Mouse (Mus musculus): ENCODE results near the gene Ssr3. TPM values are rescaled to one million over a fixed set of nuclear protein-coding genes. Genes with fewer than 3 reads are reported as not detected.

The Ssr3 gene
- total and polyA plus RNA-seq, 3 experiments = 105 to 131 (median 125) TPM

- TF ChIP-seq POLR2AphosphoS5 (IDR thresholded peaks at IDR 0.05; ENCODE audit: borderline replicate concordance, low read depth, low read length) = no peak
Observed at GRCm38 (mm10) chr3:65392421-65392817, at the start of gene Ssr3 (continued).

DNA sequence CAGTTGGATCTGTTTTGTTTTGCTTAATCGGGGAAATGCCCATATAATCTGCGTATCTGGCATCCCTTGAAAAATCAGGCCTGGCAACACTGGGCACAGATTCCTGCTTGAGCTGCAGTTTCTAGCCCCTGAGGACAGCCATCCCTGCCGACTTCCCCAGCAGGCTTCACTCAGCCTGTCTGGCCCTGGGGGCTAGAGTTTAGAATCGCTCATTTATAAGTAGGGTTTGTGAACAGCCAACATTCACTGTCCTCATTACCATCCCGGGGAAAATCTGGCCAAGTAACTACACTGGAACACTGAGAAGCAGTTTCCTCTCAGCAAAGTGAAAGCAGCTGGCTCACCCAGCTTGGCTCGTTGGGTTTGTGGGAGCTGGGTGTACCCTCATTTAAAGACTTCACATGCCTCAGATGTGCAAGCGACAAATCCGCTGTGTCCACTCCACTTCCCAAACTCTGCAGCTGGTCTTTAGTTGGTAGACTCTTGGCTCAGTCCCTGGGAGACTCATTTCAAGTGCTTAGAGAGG, 49.2 kb upstream of the Ssr3 start:
- Histone ChIP-seq H3K9ac (ENCODE audit: control insufficient read depth, low read depth, low read length, poor library complexity, severe bottlenecking) (no peak overlapping the region), H3K4me3 (ENCODE audit: control insufficient read depth in 1 of 2, insufficient read depth in 1 of 2, low read depth in 2 of 2, low read length in 2 of 2) (no peak overlapping the region), H3K79me2 (ENCODE audit: control insufficient read depth, insufficient read depth, low read length, poor library complexity) (no peaks in the 10 kb centered on the region), H3K9me3 (replicated peaks; ENCODE audit: insufficient read depth, low read length) (no peaks in the 10 kb centered on the region), H3K27ac (ENCODE audit: control insufficient read depth, low read depth, low read length) (no peak overlapping the region), H3K27me3 (ENCODE audit: control insufficient read depth in 1 of 2, insufficient read depth in 2 of 2, low read length in 2 of 2) (peaks cover 0 to 2% of the 10 kb centered on the region in 2 experiments; a peak in 1 of 4 replicates), H3K4me1 (ENCODE audit: control insufficient read depth in 1 of 2, insufficient read depth in 2 of 2, low read length in 2 of 2) (peaks cover 0 to 5% of the 10 kb centered on the region in 2 experiments; a peak in 3 of 4 replicates), H3K36me3 (ENCODE audit: control insufficient read depth in 1 of 2, insufficient read depth in 2 of 2, low read length in 2 of 2) (peaks cover 0 to 6% of the 10 kb centered on the region in 2 experiments; a peak in 2 of 4 replicates)
- TF ChIP-seq CTCF (IDR thresholded peaks at IDR 0.05 in 2 of 3, conservative IDR thresholded peaks at IDR 0.05 in 1 of 3; ENCODE audit: control insufficient read depth in 1 of 3, insufficient read depth in 1 of 3, low read depth in 2 of 3, low read length in 3 of 3, poor library complexity in 1 of 3, severe bottlenecking in 1 of 3) = no peak
- TF ChIP-seq USF2 (IDR thresholded peaks at IDR 0.05; ENCODE audit: borderline replicate concordance in 1 of 2, insufficient read depth in 1 of 2, low read depth in 1 of 2, low read length in 2 of 2) = no peak
- TF ChIP-seq BHLHE40 (IDR thresholded peaks at IDR 0.05; ENCODE audit: borderline replicate concordance, low read depth, low read length) = no peak
- no peak for TF ChIP-seq ETS1 (IDR thresholded peaks at IDR 0.05; ENCODE audit: low read depth, low read length)
- TF ChIP-seq MAFK (IDR thresholded peaks at IDR 0.05; ENCODE audit: borderline replicate concordance, low read depth, low read length) = no peak
- no peak for TF ChIP-seq ZNF384 (IDR thresholded peaks at IDR 0.05; ENCODE audit: low read depth, low read length)
- no peak for TF ChIP-seq CHD2 (IDR thresholded peaks at IDR 0.05; ENCODE audit: low read length)
- TF ChIP-seq POLR2AphosphoS2 (IDR thresholded peaks at IDR 0.05; ENCODE audit: low read length) = no peak
- TF ChIP-seq TBP (IDR thresholded peaks at IDR 0.05; ENCODE audit: low read depth, low read length) = no peak
- no peak for TF ChIP-seq MEF2A (IDR thresholded peaks at IDR 0.05; ENCODE audit: extremely low read depth, insufficient replicate concordance, low read depth, low read length, poor library complexity, severe bottlenecking)
- no peak for TF ChIP-seq MYB (IDR thresholded peaks at IDR 0.05; ENCODE audit: low read depth, low read length)
- TF ChIP-seq USF1 (IDR thresholded peaks at IDR 0.05; ENCODE audit: low read depth, low read length) = no peak
- no peak for TF ChIP-seq JUND (IDR thresholded peaks at IDR 0.05; ENCODE audit: low read depth, low read length)
- TF ChIP-seq POLR2AphosphoS5 (IDR thresholded peaks at IDR 0.05; ENCODE audit: borderline replicate concordance, low read depth, low read length) = no peak
- no peak for TF ChIP-seq TAL1 (IDR thresholded peaks at IDR 0.05; ENCODE audit: low read length)
- DNase-seq (ENCODE audit: low read depth, low spot score) = no peak

- no peaks in the 10 kb centered on the region for H3K79me2 ChIP-seq (ENCODE audit: control insufficient read depth, insufficient read depth, low read length, poor library complexity)
Observed at GRCm38 (mm10) chr3:65438511-65439228, 46.2 kb upstream of the Ssr3 start.

More at GRCm38 (mm10) chr3:65438511-65439228, 46.2 kb upstream of the Ssr3 start:
- H3K4me3 ChIP-seq (ENCODE audit: control insufficient read depth in 1 of 2, insufficient read depth in 1 of 2, low read depth in 2 of 2, low read length in 2 of 2) = no peak overlapping the region
- TF ChIP-seq JUND (IDR thresholded peaks at IDR 0.05; ENCODE audit: low read depth, low read length) (0 out of 2 replicates have a peak, but pooled peaks have one; percentile 30), ZMIZ1 (IDR thresholded peaks at IDR 0.05; ENCODE audit: low read depth, low read length) (no peak), EP300 (IDR thresholded peaks at IDR 0.05; ENCODE audit: low read depth in 1 of 2, low read length in 2 of 2) (peak in 1 of 2 experiments; percentile 57; a peak in 1 of 4 replicates), USF2 (IDR thresholded peaks at IDR 0.05; ENCODE audit: borderline replicate concordance in 1 of 2, insufficient read depth in 1 of 2, low read depth in 1 of 2, low read length in 2 of 2) (no peak), CHD1 (IDR thresholded peaks at IDR 0.05; ENCODE audit: low read depth, low read length) (no peak), ZKSCAN1 (IDR thresholded peaks at IDR 0.05; ENCODE audit: low read depth, low read length) (no peak), MAFK (IDR thresholded peaks at IDR 0.05; ENCODE audit: borderline replicate concordance, low read depth, low read length) (no peak), BHLHE40 (IDR thresholded peaks at IDR 0.05; ENCODE audit: borderline replicate concordance, low read depth, low read length) (no peak), HCFC1 (IDR thresholded peaks at IDR 0.05; ENCODE audit: low read depth, low read length) (no peak), MYC (IDR thresholded peaks at IDR 0.05; ENCODE audit: low read depth, low read length) (no peak), CTCF (IDR thresholded peaks at IDR 0.05 in 2 of 3, conservative IDR thresholded peaks at IDR 0.05 in 1 of 3; ENCODE audit: control insufficient read depth in 1 of 3, insufficient read depth in 1 of 3, low read depth in 2 of 3, low read length in 3 of 3, poor library complexity in 1 of 3, severe bottlenecking in 1 of 3) (no peak), TBP (IDR thresholded peaks at IDR 0.05; ENCODE audit: low read depth, low read length) (no peak), GATA1 (IDR thresholded peaks at IDR 0.05; ENCODE audit: low read depth, low read length) (peak; percentile 65), ETS1 (IDR thresholded peaks at IDR 0.05; ENCODE audit: low read depth, low read length) (no peak), MEF2A (IDR thresholded peaks at IDR 0.05; ENCODE audit: extremely low read depth, insufficient replicate concordance, low read depth, low read length, poor library complexity, severe bottlenecking) (no peak), ZC3H11A (IDR thresholded peaks at IDR 0.05; ENCODE audit: low read depth, low read length) (no peak), ZNF384 (IDR thresholded peaks at IDR 0.05; ENCODE audit: low read depth, low read length) (peak; percentile 81)
- H3K4me1 ChIP-seq (ENCODE audit: control insufficient read depth in 1 of 2, insufficient read depth in 2 of 2, low read length in 2 of 2) = peaks cover 0 to 5% of the 10 kb centered on the region in 2 experiments; a peak in 3 of 4 replicates
- H3K27me3 ChIP-seq (ENCODE audit: control insufficient read depth in 1 of 2, insufficient read depth in 2 of 2, low read length in 2 of 2) = no peaks in the 10 kb centered on the region
- DNase-seq (ENCODE audit: low read depth, low spot score) = peak; percentile 85
- H3K9me3 ChIP-seq (replicated peaks; ENCODE audit: insufficient read depth, low read length) = no peaks in the 10 kb centered on the region
- H3K9ac ChIP-seq (ENCODE audit: control insufficient read depth, low read depth, low read length, poor library complexity, severe bottlenecking) = no peak overlapping the region
- no peak overlapping the region for H3K27ac ChIP-seq (ENCODE audit: control insufficient read depth, low read depth, low read length)
- H3K36me3 ChIP-seq (ENCODE audit: control insufficient read depth in 1 of 2, insufficient read depth in 2 of 2, low read length in 2 of 2) = peaks cover 0 to 6% of the 10 kb centered on the region in 2 experiments; a peak in 2 of 4 replicates
